Mouse (Mus musculus): Measurements from ENCODE around the gene Cfap43. TPM values are rescaled to one million over a fixed set of nuclear protein-coding genes. Genes with fewer than 3 reads are reported as not detected.

The Cfap43 gene
- total RNA-seq, 2 experiments from 2014 or later, result 0.34 to 1.2 TPM

DNA sequence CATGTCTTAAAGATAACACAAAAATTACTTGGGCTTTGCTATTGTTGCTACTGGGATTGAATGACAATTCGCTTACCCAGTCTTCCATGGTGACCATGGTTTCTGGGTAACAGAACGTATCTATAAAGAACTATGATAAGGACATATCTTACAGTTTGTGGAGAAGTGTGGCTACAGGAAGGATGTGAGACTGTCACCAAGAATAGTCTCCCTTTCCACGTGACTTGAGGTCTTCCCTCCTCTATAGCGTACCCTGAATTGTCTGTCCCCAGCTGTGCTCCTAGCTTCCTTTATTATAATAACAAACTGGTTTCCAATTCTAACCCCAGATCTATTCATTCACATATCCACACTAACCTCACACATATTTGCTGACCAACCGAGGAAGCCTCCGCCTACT, 223.4 kb downstream of the Cfap43 start:
- intact Hi-C loops (cut with DNase I), result no loop called here
- no peak for DNase-seq (ENCODE audit: low spot score in 2 of 2)

DNA sequence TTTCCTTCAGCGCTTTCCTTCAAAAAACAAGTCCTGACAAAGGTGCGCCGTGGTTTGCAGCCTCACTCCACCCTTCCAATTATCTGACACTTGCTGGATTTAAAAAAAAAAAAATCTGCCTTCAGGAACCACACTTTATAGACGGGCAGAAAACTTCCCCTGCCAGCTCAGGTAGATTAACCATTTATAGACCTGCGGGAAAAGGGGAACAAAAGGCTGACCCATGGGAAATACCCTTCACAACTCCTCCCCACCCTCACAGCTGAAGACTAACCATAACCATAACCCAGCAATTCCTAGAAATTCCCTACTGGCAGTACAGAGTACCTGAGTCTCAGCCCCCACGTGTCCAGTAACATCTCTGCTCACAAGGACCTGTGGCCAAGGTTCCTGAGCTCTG, 227.1 kb downstream of the Cfap43 start, which contains the start of gene Col17a1:
Col17a1 (minus strand) TSS at position 101 of the 400 bp plus-strand sequence.
- intact Hi-C loops (cut with DNase I), result no loop called here

DNA sequence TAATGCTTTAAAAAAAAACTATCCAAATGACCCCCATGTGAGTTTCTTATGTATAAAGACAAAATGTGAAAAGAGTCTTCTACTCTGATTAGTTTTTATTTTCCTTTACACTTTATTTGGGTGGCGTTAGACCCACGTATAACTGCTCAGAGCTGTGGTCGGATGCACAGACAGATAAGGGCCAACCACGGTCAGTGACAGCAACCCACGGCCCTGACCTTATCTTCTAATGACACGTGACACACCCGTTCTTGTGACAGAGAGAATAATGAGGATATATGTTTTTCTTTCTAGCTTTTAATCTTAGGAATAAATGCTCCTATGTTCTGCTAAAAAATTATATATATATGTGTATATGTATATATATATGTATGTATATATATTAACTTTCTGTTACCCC, 229.5 kb downstream of the Cfap43 start:
- intact Hi-C loops (cut with DNase I), result no loop called here
- DNase-seq (ENCODE audit: low spot score in 2 of 2), result no peak

More for the DNA sequence above, 227.1 kb downstream of the Cfap43 start, which contains the start of gene Col17a1:
- no peak for DNase-seq (ENCODE audit: low spot score in 2 of 2)

Small RNA genes within 50 kb of the gene (microRNA-seq; reads per million reads assigned to microRNA genes)
- gene Gm22240 (0 reads per million in 2 experiments), gene Mir8090 (0 reads per million in 2 experiments)

Other genes starting within 250 kb of the Cfap43 start
- under 1 TPM; 0.23 to 0.40 TPM for gene Col17a1, start 227.2 kb downstream of the Cfap43 start, total RNA-seq (2021)
- 100 to 1,000 TPM in 1 of 2 experiments, 10 to 100 TPM in 1; 97.9 to 102 TPM for gene Sfr1, start 187.6 kb downstream of the Cfap43 start, total RNA-seq (2021)
- gene Gsto1, start 64.3 kb downstream of the Cfap43 start, total RNA-seq (2021), result 10 to 100 TPM; 58.1 to 62.5 TPM
- 1 to 10 TPM; 1.4 to 1.7 TPM for gene Gsto2, start 53.8 kb downstream of the Cfap43 start, total RNA-seq (2021)
- gene Itprip, start within 50 bp of the Cfap43 start, total RNA-seq (2021), result 1 to 10 TPM in 1 of 2 experiments, under 1 TPM in 1; 0.94 to 1.1 TPM
- gene Cfap58, start 18.4 kb upstream of the Cfap43 start, total RNA-seq (2021), result under 1 TPM; 0.24 to 0.55 TPM

Measured in left cerebral cortex, postnatal 14 days (tissue).